In genomic region chr5:5573749-5574317, GRCm38 (mm10) we compare ENCODE assay signal across 8 mouse cellular contexts. TPM values are rescaled to one million over a fixed set of nuclear protein-coding genes. Genes with fewer than 3 reads are reported as not detected.
DNase-seq lines count a peak whose midpoint lies in the region; ATAC-seq and TF ChIP-seq lines count a peak whose summit lies in the region.

TSS of gene Gm8773 (plus strand) at chr5:5573799.

- no peaks in the 10 kb centered on the region for H3K4me1 ChIP-seq in kidney, embryonic 14.5 days (ENCODE audit: control insufficient read depth, insufficient read depth, low read length)
- peaks cover 22% of the 10 kb centered on the region for H3K4me1 ChIP-seq in G1E (ENCODE audit: insufficient read depth, low read depth, low read length)
- no peaks in the 10 kb centered on the region for H3K4me1 ChIP-seq in embryonic facial prominence, embryonic 11.5 days (ENCODE audit: control insufficient read depth, insufficient read depth, low read length)
- H3K4me1 ChIP-seq in hindbrain, embryonic 11.5 days (replicated peaks; ENCODE audit: control insufficient read depth, insufficient read depth, low read length): 0 out of 2 replicates have a peak, but pooled peaks cover 3% of the 10 kb centered on the region
- H3K4me1 ChIP-seq in liver, embryonic 15.5 days (replicated peaks): 0 out of 2 replicates have a peak, but pooled peaks cover 6% of the 10 kb centered on the region

- H3K4me2 ChIP-seq in kidney, embryonic 14.5 days (replicated peaks; ENCODE audit: low read depth, low read length): peak within 1 kb of the TSS; percentile 71
- peak within 1 kb of the TSS; percentile 62 for H3K4me2 ChIP-seq in embryonic facial prominence, embryonic 11.5 days (ENCODE audit: low read depth, low read length)
- H3K4me2 ChIP-seq in hindbrain, embryonic 11.5 days (replicated peaks; ENCODE audit: low read depth, low read length): peak within 1 kb of the TSS; percentile 85
- peak within 1 kb of the TSS; percentile 69 for H3K4me2 ChIP-seq in liver, embryonic 15.5 days

- ATAC-seq in kidney, embryonic 14.5 days (ENCODE audit: low FRiP score, low TSS enrichment): peak; percentile 83; the same call in 1 of the 2 replicates
- ATAC-seq in G1E (ENCODE audit: extremely low read depth, insufficient number of reproducible peaks, low FRiP score, poor library complexity, severe bottlenecking): peak; percentile 96
- ATAC-seq in embryonic facial prominence, embryonic 11.5 days (replicated peaks; ENCODE audit: insufficient number of reproducible peaks, low FRiP score, low TSS enrichment, low read depth): 0 out of 2 replicates have a peak, but pooled peaks have one; percentile 70
- ATAC-seq in hindbrain, embryonic 11.5 days (ENCODE audit: low FRiP score): peak; percentile 88
- ATAC-seq in liver, embryonic 15.5 days (ENCODE audit: insufficient read depth): no peak; the same call in 1 of the 2 replicates

- no peak for TF ChIP-seq CTCF in G1E (IDR thresholded peaks at IDR 0.05; ENCODE audit: low read depth, low read length)

- peaks cover 7% of the 10 kb centered on the region; the same call in 1 of the 2 replicates for H3K27me3 ChIP-seq in kidney, embryonic 14.5 days (ENCODE audit: control insufficient read depth, insufficient read depth, low read length)
- 0 out of 2 replicates have a peak, but pooled peaks cover 3% of the 10 kb centered on the region for H3K27me3 ChIP-seq in G1E (ENCODE audit: insufficient read depth, low read length)
- H3K27me3 ChIP-seq in embryonic facial prominence, embryonic 11.5 days (ENCODE audit: control insufficient read depth, insufficient read depth, low read length): no peaks in the 10 kb centered on the region
- peaks cover 2% of the 10 kb centered on the region; the same call in 1 of the 2 replicates for H3K27me3 ChIP-seq in hindbrain, embryonic 11.5 days (ENCODE audit: control insufficient read depth, insufficient read depth, low read length)
- H3K27me3 ChIP-seq in liver, embryonic 15.5 days: peaks cover 8% of the 10 kb centered on the region; the same call in 1 of the 2 replicates

- WGBS in kidney, embryonic 14.5 days: 1% methylated on average over 24 of the region's 24 CpGs
- WGBS in embryonic facial prominence, embryonic 11.5 days: 3% methylated on average over 24 of the region's 24 CpGs
- WGBS in hindbrain, embryonic 11.5 days: under 1% methylated on average over 24 of the region's 24 CpGs
- under 1% methylated on average over 24 of the region's 24 CpGs for WGBS in liver, embryonic 15.5 days (ENCODE audit: insufficient replicate concordance)

- H3K9me3 ChIP-seq in kidney, embryonic 14.5 days (ENCODE audit: control insufficient read depth, low read length): no peaks in the 10 kb centered on the region
- H3K9me3 ChIP-seq in G1E (replicated peaks): no peaks in the 10 kb centered on the region
- no peaks in the 10 kb centered on the region for H3K9me3 ChIP-seq in embryonic facial prominence, embryonic 11.5 days (replicated peaks; ENCODE audit: control insufficient read depth, low read length)
- no peaks in the 10 kb centered on the region for H3K9me3 ChIP-seq in hindbrain, embryonic 11.5 days (ENCODE audit: control insufficient read depth, low read length)
- no peaks in the 10 kb centered on the region for H3K9me3 ChIP-seq in liver, embryonic 15.5 days (replicated peaks)

- DNase-seq in kidney, adult 8-10 months: no peak
- peak; percentile 53 for DNase-seq in G1E (ENCODE audit: low spot score)
- DNase-seq in embryonic facial prominence, embryonic 11.5 days (ENCODE audit: low spot score): peak; percentile 44
- peak; percentile 68 for DNase-seq in hindbrain, embryonic 11.5 days (ENCODE audit: low spot score)
- peak; percentile 15 for DNase-seq in right cerebral cortex, postnatal 14 days
- DNase-seq in spleen, postnatal 14 days (ENCODE audit: low spot score in 2 of 2): no peak

- H3K4me3 ChIP-seq in kidney, embryonic 14.5 days (ENCODE audit: low read length): peak within 1 kb of the TSS; percentile 43
- peak within 1 kb of the TSS; percentile 73 for H3K4me3 ChIP-seq in G1E (ENCODE audit: low read depth, low read length)
- peak within 1 kb of the TSS; percentile 39 for H3K4me3 ChIP-seq in embryonic facial prominence, embryonic 11.5 days (ENCODE audit: low read depth, low read length)
- peak within 1 kb of the TSS; percentile 50 for H3K4me3 ChIP-seq in hindbrain, embryonic 11.5 days (ENCODE audit: low read depth, low read length)
- peak within 1 kb of the TSS; percentile 48 for H3K4me3 ChIP-seq in liver, embryonic 15.5 days (replicated peaks)

- no peak within 1 kb of the TSS for H3K27ac ChIP-seq in kidney, embryonic 14.5 days (ENCODE audit: low read depth, low read length)
- no peak within 1 kb of the TSS for H3K27ac ChIP-seq in embryonic facial prominence, embryonic 11.5 days (replicated peaks; ENCODE audit: low read depth, low read length)
- no peak within 1 kb of the TSS for H3K27ac ChIP-seq in hindbrain, embryonic 11.5 days (ENCODE audit: low read depth, low read length)
- no peak within 1 kb of the TSS for H3K27ac ChIP-seq in liver, embryonic 15.5 days (replicated peaks)

- peak within 1 kb of the TSS; percentile 25; the same call in 1 of the 2 replicates for H3K9ac ChIP-seq in kidney, embryonic 14.5 days (ENCODE audit: low read depth, low read length)
- H3K9ac ChIP-seq in embryonic facial prominence, embryonic 11.5 days (replicated peaks; ENCODE audit: low read length): peak within 1 kb of the TSS; percentile 37
- peak within 1 kb of the TSS; percentile 63 for H3K9ac ChIP-seq in hindbrain, embryonic 11.5 days (ENCODE audit: low read depth, low read length)
- no peak within 1 kb of the TSS for H3K9ac ChIP-seq in liver, embryonic 15.5 days

- no peaks in the 10 kb centered on the region for H3K36me3 ChIP-seq in kidney, embryonic 14.5 days (ENCODE audit: control insufficient read depth, insufficient read depth, low read length)
- H3K36me3 ChIP-seq in G1E (replicated peaks): no peaks in the 10 kb centered on the region
- no peaks in the 10 kb centered on the region for H3K36me3 ChIP-seq in embryonic facial prominence, embryonic 11.5 days (replicated peaks; ENCODE audit: control insufficient read depth, insufficient read depth, low read depth, low read length)
- H3K36me3 ChIP-seq in hindbrain, embryonic 11.5 days (ENCODE audit: control insufficient read depth, insufficient read depth, low read length): no peaks in the 10 kb centered on the region
- H3K36me3 ChIP-seq in liver, embryonic 15.5 days (replicated peaks): no peaks in the 10 kb centered on the region

RNA-seq across cellular contexts. Expression of gene Gm8773, which starts in this region (rescaled TPM):
- 0.36 and 0.39 TPM in 2 replicates for polyA plus RNA-seq in kidney, embryonic 14.5 days (2014; fragmentation: Nextera tagmentation; extraction: Ambion mirVana)
- total RNA-seq in G1E (2014; fragmentation: Nextera tagmentation): 1.4 and 5.7 TPM in 2 replicates
- 3.9 and 5.8 TPM in 2 replicates for total RNA-seq in G1E (2017)
- 0.27 and 0.34 TPM in 2 replicates for polyA plus RNA-seq in G1E (2012)
- polyA plus RNA-seq in embryonic facial prominence, embryonic 11.5 days (2014; fragmentation: Nextera tagmentation; extraction: Ambion mirVana): 3.3 and 4.0 TPM in 2 replicates
- 4.0 and 5.0 TPM in 2 replicates for polyA plus RNA-seq in hindbrain, embryonic 11.5 days (2014; fragmentation: Nextera tagmentation; extraction: Ambion mirVana)
- polyA plus RNA-seq in liver, embryonic 15.5 days (2015; fragmentation: Nextera tagmentation; extraction: Ambion mirVana): 0.15 and 0.29 TPM in 2 replicates

Comparison
In these comparisons a context has a peak if more than half of its experiments do, and no peak if none do; other contexts are left out.
1. Peak in ATAC-seq, H3K4me3 ChIP-seq, H3K9ac ChIP-seq and H3K4me2 ChIP-seq in kidney, embryonic 14.5 days; RNA of the gene not detected or under 1 TPM.
2. DNase-seq: peak in G1E (single experiment), embryonic facial prominence, embryonic 11.5 days (single experiment), hindbrain, embryonic 11.5 days (single experiment) and right cerebral cortex, postnatal 14 days (single experiment); none in kidney, adult 8-10 months (0 of 2) and spleen, postnatal 14 days (0 of 2).
3. Peak in every context shown above with its lines, with median percentiles within 50 percentile points of each other: H3K4me2 ChIP-seq and H3K4me3 ChIP-seq.